Mouse (Mus musculus) heart, embryonic 13.5 days (tissue): ENCODE data around the gene Npl. TPM values are rescaled to one million over a fixed set of nuclear protein-coding genes. Genes with fewer than 3 reads are reported as not detected.

Source experiments
- polyA plus RNA-seq: library from polyadenylated mRNA; unstranded; fragments of >200 nt; fragmentation: Nextera tagmentation; extraction: Ambion mirVana; gene quantifications from 2 replicates; pipeline ENCODE4 v1.2.1, GENCODE M21; 2015

Gene Npl
- polyA plus RNA-seq, 1 experiment from 2014 or later = 6.8 TPM

Other genes starting within 250 kb of the Npl start
- gene Lamc1, start 217.3 kb downstream of the Npl start, polyA plus RNA-seq = 75.3 and 78.2 TPM in 2 replicates
- 0.31 and 0.33 TPM in 2 replicates for gene Shcbp1l, start 124.9 kb downstream of the Npl start, polyA plus RNA-seq
- 21.5 and 22.0 TPM in 2 replicates for gene Dhx9, start 62.4 kb downstream of the Npl start, polyA plus RNA-seq
- gene Rgs8, start 103.0 kb upstream of the Npl start, polyA plus RNA-seq = 0.56 and 0.60 TPM in 2 replicates
- 5.7 and 6.8 TPM in 2 replicates for gene Rgs16, start 190.3 kb upstream of the Npl start, polyA plus RNA-seq
- 13.9 and 17.3 TPM in 2 replicates for gene Rnasel, start 199.4 kb upstream of the Npl start, polyA plus RNA-seq